Mouse (Mus musculus): ENCODE data around the gene Foxg1. TPM values are rescaled to one million over a fixed set of nuclear protein-coding genes. Genes with fewer than 3 reads are reported as not detected.

Foxg1 gene
- polyA plus RNA-seq, 1 experiment: 0.07 TPM

DNA sequence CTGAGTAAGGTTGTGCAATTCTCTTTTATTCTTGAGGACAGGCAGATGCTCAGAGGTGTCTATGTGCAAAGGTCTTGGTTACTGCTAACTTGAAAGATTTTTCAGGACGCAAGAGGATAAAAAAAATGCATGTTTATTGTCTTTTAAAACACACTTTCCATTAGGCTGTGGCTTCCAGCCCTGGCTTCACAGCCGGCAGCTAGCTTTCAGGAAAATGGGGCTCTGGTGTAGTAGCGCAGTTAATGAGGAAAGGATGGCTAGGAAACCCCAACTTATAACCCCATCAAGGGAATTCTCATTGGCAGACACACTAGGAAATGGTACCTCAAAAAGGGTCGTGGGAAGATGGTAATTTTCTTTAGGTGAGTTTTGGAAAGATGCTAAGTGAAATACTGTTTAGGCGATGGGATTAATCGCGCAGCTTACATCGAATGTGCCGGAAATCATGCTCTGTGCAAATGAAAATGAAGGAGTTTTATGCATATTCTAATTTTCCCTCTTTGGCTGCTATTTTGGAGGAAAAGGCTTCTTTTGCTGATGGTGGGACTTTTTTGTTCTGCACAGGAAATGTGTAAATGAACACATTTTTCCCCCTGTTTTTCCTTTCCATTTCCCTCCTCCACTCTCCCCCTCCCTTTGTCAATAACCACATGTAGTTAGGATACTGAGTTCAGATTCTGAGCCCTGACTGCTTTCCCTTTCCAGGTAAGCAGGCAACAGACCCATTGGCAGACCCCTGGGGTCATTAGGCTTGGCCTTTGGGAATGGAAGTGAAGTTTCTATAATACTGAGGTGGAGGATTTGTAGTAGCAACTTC is 17.8 kb downstream of the Foxg1 start:
- DNase-seq: no peak
- WGBS: 8% methylated on average over 9 of the region's 9 CpGs

DNA sequence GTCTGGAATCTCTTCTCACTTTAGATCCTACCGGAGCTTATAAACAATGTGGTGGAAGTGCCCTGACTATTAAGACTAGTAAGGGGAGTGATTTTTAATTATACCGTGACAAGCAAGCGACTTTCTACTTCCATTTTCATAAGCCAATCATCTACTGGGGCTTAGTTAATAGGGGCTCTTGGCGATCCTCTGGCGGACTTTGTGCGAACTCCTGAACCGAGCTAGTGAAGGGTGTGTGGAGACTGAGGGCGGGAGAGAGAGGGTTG is 18.3 kb downstream of the Foxg1 start:
- 2% methylated on average over 8 of the region's 8 CpGs for WGBS
- DNase-seq: no peak
- Histone ChIP-seq H3K4me1 (ENCODE audit: control insufficient read depth, insufficient read depth, low read length) (no peaks in the 10 kb centered on the region), H3K4me3 (replicated peaks; ENCODE audit: extremely low read depth, low read depth, low read length) (no peak overlapping the region)
- TF ChIP-seq POLR2A (IDR thresholded peaks at IDR 0.05; ENCODE audit: borderline replicate concordance, extremely low read depth, low read depth, low read length) (no peak), CTCF (IDR thresholded peaks at IDR 0.05; ENCODE audit: insufficient read depth, low read length) (no peak)

More for the DNA sequence above, 17.8 kb downstream of the Foxg1 start:
- TF ChIP-seq CTCF (IDR thresholded peaks at IDR 0.05; ENCODE audit: insufficient read depth, low read length): no peak
- TF ChIP-seq POLR2A (IDR thresholded peaks at IDR 0.05; ENCODE audit: borderline replicate concordance, extremely low read depth, low read depth, low read length): no peak
- Histone ChIP-seq H3K4me3 (replicated peaks; ENCODE audit: extremely low read depth, low read depth, low read length) (no peak overlapping the region), H3K4me1 (ENCODE audit: control insufficient read depth, insufficient read depth, low read length) (no peaks in the 10 kb centered on the region)

DNA sequence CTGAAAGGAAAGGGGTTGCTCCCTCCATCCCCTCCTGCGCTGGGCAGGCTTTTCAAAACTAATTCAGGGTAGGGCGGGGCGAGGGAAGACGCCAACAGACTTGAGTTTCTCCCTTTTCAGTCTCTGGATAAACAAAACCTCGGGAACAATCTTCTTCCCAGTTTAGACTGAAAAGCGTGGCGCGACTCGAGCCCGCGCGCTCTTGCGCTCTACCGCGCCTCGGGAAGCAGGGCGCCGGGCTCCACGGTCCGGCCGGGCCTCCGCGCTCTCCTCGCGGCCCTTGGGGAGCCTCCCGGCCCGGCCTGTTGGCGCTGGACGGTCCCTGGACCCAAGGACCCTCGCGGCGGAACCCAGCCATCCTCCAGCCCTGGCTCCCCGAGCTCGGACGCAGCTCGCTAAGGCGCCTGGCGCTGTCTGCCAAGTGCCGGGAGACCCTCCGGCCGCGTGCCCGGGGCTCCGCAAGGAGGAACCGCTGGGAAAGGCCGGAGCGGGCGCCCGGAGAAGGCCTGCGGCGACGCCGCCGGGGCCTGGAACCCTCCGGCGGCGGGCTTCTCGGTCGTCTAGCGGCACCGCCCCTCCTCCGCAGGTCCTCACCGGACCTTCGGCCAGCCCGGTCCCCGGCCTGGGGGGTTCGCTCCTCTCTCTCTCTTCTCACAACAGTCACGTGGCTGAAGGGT is 18.8 kb downstream of the Foxg1 start:
- H3K4me1 ChIP-seq (ENCODE audit: control insufficient read depth, insufficient read depth, low read length): no peaks in the 10 kb centered on the region
- DNase-seq: no peak
- TF ChIP-seq POLR2A (IDR thresholded peaks at IDR 0.05; ENCODE audit: borderline replicate concordance, extremely low read depth, low read depth, low read length): no peak
- no peak for TF ChIP-seq CTCF (IDR thresholded peaks at IDR 0.05; ENCODE audit: insufficient read depth, low read length)
- no peak overlapping the region for H3K4me3 ChIP-seq (replicated peaks; ENCODE audit: extremely low read depth, low read depth, low read length)
- 1% methylated on average over 68 of the region's 68 CpGs for WGBS

DNA sequence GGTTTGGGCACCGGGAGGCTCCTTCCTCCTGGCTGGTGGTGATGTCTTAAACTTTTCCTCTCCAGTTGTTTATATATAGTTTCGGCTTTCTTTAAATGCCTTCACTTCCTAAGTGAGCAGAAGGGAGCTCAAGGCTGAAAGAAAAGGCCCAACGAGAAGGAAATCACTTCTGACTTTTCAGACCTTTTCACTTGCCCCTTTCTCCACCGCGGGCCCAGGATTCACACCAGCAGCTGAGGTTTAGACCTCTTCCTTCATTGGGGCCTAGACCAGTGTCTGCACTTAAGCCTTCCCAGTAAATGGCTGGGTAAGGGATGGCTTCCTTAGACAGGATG is 19.3 kb downstream of the Foxg1 start:
- TF ChIP-seq CTCF (IDR thresholded peaks at IDR 0.05; ENCODE audit: insufficient read depth, low read length) (no peak), POLR2A (IDR thresholded peaks at IDR 0.05; ENCODE audit: borderline replicate concordance, extremely low read depth, low read depth, low read length) (no peak)
- DNase-seq: no peak
- H3K4me3 ChIP-seq (replicated peaks; ENCODE audit: extremely low read depth, low read depth, low read length): no peak overlapping the region
- 3% methylated on average over 5 of the region's 5 CpGs for WGBS
- H3K4me1 ChIP-seq (ENCODE audit: control insufficient read depth, insufficient read depth, low read length): no peaks in the 10 kb centered on the region

DNA sequence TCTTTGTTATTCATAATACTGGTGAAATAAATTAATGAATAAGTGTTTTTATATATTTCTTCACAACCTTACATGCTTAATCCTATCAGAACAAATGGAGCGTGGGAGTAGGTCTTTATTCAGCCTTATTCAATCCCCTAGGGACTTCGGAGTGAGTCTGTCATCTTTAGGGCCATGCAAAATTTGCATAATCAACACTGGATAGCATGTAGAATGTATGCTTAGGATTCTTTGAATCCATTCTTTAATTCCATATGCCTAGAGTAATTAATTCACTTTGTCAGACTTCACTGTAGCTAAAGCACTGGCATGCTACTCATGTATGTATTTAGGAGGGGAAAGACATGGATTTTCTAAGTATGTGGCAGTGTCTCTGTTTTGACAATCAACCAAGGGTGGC is 27.4 kb downstream of the Foxg1 start:
- no peak overlapping the region for H3K4me3 ChIP-seq (replicated peaks; ENCODE audit: extremely low read depth, low read depth, low read length)
- 81% methylated on average over 2 of the region's 2 CpGs for WGBS
- no peak for DNase-seq
- no peak for TF ChIP-seq CTCF (IDR thresholded peaks at IDR 0.05; ENCODE audit: insufficient read depth, low read length)
- TF ChIP-seq POLR2A (IDR thresholded peaks at IDR 0.05; ENCODE audit: borderline replicate concordance, extremely low read depth, low read depth, low read length): no peak
- H3K4me1 ChIP-seq (ENCODE audit: control insufficient read depth, insufficient read depth, low read length): no peaks in the 10 kb centered on the region

DNA sequence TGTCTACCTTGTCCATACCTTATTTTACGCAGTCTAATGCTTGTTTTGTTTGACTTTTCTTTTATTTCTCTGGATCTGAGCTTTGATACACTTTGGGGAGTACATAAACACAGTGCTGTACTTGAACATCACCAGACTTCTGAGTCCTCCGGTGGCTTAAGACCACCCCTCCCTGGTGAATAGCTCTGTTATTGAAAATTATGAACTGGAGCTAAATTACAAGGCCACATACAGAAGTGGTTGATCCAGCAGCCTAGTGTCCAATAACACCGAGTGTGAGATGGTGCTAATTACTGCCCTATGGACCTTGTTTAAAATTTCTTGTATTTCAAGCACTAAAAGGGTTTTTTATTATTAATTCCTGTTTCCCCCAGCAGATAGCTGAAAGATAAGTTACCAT is 35.5 kb downstream of the Foxg1 start:
- Histone ChIP-seq H3K4me1 (ENCODE audit: control insufficient read depth, insufficient read depth, low read length) (no peaks in the 10 kb centered on the region), H3K4me3 (replicated peaks; ENCODE audit: extremely low read depth, low read depth, low read length) (no peak overlapping the region)
- DNase-seq: no peak
- TF ChIP-seq POLR2A (IDR thresholded peaks at IDR 0.05; ENCODE audit: borderline replicate concordance, extremely low read depth, low read depth, low read length) (no peak), CTCF (IDR thresholded peaks at IDR 0.05; ENCODE audit: insufficient read depth, low read length) (no peak)
- WGBS: 66% methylated on average over 3 of the region's 3 CpGs

Other genes starting within 250 kb of the Foxg1 start
- not detected in 2 replicates for gene Gm43517, start 2.5 kb downstream of the Foxg1 start, polyA plus RNA-seq (2012; rRNA removed)